Mouse (Mus musculus) cerebellum, postnatal 14 days (tissue): Measurements from ENCODE around the gene Cacfd1.

Experiments used
- DNase-seq, 2 experiments: peaks; one replicate each; pipeline ENCODE4 v3.0.0; 2021; ENCODE audit warnings: mixed read lengths in 2 of 2

Cacfd1 gene

DNA sequence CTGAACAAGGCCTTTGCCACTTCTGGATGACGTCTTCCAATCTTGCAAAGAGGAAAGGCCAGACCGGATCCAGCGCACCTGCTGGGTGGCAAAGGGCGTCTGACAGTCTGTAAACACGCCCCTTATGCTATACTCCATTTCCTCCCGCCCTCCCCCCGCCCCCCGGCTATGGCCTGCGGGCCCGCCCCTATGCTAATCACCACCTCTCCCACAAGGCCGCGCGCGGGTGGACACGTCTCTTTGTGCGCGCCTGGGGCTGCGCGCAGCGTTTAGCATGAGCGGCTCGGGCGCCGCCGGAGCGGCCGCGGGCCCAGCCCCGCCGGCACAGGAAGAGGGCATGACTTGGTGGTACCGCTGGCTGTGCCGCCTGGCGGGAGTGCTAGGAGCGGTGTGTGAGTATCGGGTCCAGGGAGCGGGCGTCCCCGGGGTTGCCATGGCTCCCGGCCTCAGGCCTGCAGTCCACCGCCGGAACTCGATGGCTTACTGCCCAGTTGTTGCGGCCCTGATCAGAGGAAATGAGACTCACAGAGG is at the start of gene Cacfd1:
TSS of gene Cacfd1 (plus strand) at position 213 of the 531 bp plus-strand sequence.
- peak; percentile 88 to 89 for DNase-seq

DNA sequence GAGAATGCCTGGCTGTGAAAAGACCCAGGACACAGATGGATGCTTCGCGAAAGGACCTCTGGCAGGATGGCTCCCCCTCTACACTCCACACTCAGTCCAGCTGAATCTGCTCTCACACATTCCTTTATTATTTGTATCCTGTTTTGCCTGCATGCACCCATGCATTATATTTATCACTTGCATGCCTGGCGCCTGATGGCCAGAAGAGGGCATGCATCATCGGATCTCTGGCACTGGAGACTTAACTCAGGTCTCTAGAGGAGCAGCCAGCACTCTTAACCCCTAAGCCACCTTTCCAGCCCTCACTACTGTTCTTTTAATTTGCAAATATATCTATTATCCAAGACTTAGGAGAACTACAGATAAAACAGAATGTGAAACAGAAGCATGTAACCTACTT is 49.0 kb upstream of the Cacfd1 start:
- DNase-seq = peak; percentile 41

DNA sequence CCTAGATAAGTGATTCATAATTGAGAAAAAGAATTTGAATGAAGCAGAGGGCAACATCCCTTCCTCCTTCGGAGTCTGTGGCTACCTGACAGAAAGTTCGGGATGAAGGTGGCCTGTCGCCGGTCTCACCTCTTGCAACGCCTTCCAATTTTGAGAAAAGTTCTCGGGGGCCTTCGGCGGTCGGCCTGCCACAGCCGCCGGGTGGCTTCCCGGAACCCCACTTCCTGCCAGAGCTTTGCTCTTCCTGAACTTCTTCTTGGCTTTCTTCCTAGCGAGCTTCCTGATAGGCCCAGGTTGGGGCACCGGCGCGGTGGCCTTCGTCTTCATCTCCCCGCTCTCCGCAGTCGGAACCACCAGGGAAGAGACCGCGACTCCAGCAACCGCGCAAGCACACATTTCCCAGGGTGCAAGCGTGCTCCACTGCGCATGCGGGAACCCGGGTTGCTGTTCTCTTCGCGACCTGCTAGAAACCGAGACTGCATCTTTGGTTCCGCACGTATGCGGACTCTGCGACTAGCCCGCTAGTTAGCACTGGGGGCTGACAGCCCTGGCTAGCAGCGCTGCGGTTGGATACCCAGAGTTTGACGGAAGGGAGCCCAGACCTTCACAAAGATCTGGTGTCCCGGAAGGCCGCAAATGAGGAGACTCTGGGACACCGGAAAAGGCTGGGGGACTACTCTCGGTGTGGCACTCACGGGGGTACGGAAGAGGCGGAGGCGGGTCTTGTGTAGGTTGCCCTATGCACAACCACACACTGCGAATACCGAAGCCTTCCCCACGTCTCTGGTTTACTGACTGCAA is 45.6 kb upstream of the Cacfd1 start, which contains the start of gene Rexo4:
TSS of gene Rexo4 (minus strand) at position 464 of the 801 bp plus-strand sequence.
- DNase-seq = peak; percentile 96 to 97

DNA sequence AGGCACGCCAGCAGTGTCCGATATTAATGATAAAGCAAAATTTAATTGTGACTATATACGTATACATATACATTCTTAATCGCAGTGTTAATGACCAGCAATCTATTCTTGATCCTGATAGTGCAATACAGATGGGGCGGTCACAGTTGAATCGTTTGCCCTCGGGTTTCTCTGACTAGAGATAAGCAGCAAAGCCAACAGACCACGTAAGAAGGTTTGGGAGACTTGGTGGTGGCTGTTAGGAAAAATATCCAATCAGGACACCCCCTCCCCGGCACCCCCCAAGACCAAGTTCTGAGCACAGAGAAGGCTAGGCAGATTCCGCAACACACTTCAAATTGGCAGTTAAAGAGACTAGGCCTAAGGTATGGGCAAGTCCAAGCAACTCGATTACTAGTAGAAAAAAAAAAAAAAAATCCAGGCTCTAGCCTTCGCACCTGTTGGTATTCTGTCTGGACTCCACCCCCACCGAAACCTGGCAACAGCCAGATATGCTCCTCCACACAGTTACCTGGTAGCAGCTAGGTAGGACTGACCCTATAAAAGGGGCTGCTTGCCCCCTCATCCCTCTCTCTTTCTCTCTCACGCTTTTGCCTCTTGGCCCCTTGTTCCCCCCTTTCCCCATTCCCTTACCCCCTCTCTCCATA is 44.9 kb upstream of the Cacfd1 start:
- DNase-seq = peak; percentile 18 to 27

DNA sequence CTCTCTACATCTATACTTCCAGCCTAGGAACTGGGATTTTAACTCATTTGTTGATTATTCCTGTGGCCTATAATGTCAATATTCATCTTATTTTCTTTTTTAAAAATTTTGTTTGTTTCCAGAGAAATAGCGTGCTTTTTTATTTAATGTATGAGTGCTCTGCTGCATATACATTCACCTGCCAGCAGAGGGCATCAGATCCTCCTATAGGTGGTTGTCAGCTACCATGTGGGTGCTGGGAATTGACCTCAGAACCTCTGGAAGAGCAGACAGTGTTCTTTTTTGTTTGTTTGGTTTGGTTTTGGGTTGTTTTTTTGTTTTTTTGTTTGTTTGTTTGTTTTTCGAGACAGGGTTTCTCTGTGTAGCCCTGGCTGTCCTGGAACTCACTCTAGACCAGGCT is 42.5 kb upstream of the Cacfd1 start:
- no peak for DNase-seq

DNA sequence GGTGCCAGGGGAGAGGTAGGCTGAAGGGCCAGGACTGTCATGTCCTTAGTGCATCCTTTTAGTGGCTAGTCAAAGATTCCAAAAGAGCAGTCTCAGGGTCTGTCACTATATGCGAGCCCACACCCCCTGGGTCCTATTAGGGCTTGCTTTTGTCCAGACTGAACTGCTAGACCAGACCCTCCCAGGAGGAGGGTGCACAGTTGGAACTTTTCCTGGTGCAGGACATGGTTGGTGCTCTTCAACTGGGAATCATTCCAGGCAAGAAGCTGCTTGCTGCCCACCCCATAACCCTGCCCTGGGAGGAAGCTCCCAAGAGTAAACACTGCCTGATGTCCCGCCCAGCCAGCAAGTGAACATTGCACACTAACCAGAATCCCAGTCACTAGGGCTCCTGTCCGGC is 36.6 kb upstream of the Cacfd1 start, which contains the start of gene Adamts13:
TSS of gene Adamts13 (plus strand) at position 301 of the 400 bp plus-strand sequence.
- DNase-seq = no peak

DNA sequence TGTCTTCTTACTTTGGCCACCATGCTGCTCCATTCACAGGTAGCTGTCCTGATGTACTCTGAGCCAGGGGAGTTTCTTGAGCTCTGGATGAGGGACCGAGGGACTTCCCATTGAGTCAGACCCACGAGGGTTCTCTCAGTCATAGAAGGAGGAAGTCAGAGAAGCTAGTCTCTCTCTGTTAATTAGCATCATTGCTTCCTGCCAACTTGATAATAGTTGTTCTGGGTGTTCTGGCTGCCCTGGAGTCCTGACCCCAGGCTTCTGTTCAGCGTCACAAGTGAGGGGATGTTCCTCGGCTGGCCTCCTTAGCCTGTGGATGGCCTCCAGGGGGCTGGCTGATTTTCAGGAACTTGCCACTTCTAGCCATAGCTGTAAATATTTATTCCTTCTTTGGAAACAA is 35.8 kb upstream of the Cacfd1 start:
- no peak for DNase-seq

DNA sequence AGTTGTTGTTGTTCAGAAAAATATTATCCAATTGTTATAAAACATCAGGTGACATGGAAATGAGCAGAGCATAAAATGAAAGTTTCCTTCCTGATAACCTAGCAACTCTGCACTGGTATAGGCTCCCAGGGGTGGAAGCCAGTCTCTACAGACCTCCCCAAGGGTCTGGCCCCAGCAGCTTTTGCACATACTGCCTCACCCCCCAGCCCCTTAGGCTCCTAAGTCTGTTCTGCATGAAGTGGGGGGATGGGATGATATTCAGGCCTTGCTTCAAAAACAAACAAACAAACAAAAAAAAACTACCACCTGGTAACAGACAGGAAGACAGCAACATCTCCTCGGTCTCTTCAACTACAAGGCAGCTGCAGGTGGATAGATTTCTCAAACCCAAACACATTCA is 29.4 kb upstream of the Cacfd1 start:
- DNase-seq = no peak

DNA sequence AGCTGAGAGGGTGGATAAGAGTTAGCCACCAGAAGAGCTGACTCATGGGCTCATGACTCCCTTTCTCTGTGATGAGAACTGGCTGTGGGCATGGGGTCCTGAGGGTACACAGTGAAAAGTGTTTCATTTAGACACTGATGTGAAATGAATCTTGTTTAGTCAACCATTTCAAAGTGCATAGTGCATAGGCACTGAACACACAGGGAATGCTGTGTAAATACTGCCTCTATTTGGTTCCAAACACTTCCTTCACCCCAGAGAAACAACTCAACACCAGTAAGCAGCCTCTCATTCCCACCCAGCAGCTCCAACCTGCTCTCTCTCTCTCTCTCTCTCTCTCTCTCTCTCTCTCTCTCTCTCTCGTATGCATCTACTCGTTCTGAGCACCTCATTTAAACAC is 25.5 kb upstream of the Cacfd1 start:
- no peak for DNase-seq

DNA sequence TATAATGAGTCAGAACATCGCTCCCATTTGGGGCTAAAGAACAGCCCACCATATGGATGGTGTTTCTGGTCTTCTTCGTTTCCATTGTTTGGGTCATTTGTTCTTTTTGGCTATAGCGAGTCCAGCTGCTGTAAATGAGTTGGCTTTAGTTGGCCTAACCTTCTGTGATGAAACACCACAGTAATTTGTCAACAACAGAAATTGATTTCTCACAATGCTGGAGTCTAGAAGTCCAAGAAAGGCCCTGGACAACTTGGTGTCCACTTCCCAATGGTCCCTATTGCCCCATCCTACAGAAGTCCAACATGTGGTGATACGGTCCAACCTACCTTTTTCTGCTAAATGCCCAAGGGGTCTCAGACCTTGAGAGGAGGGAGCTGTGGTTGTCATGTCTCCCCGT is 25.1 kb upstream of the Cacfd1 start:
- DNase-seq = no peak

DNA sequence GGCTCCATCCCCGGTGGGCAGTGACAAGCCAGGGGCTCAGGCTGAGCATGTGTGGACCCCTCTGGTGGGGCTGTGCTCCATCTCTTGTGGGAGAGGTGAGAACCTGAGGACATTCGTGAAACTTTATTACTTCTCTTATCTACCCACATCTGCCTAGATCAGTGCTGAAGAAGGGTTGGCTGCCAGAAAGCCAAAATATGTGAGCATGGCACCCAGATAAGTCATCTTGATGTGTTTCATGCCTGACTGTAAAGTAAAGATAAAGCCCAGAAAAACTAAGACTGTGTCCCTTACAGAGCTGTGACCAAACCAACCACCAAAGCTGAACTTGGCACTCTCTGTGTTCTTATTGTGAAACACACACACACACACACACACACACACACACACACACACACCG is 15.8 kb upstream of the Cacfd1 start:
- DNase-seq = no peak

DNA sequence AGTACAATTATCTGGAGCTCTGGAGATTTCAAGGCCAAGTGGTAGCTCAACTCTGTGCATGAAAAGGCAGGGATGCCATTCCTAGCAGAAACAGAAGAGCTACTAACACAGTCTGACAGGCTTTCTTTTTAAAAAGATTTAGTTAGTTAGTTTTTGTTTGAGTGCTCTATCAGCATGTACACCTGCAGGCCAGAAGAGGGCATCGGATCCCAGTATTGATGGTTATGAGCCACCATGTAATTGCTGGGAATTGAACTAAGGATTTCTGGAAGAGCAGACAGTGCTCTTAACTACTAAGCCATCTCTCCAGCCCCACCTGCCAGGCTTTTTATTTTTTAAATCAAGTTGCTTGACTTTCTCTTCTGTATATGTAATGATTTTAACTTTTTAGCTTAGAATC is 12.2 kb upstream of the Cacfd1 start:
- DNase-seq = no peak

DNA sequence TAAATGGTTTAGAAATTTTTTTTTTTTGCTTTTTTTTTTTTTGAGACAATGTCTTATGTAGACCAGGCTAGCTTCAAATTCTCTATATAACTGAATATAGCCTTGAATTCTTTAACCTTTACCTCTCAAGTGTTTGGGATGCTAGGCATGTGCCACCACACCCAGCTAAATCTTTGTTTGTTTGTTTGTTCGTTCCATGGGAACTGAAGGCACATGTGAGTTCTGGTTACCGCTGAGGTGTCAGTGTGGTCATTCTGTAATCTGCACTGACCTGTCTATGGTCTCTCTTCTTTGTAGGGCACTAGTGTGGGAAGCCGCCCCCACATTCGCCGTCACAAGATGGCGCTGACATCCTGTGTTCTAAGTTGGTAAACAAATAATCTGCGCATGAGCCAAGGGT is 11.7 kb upstream of the Cacfd1 start:
- no peak for DNase-seq

DNA sequence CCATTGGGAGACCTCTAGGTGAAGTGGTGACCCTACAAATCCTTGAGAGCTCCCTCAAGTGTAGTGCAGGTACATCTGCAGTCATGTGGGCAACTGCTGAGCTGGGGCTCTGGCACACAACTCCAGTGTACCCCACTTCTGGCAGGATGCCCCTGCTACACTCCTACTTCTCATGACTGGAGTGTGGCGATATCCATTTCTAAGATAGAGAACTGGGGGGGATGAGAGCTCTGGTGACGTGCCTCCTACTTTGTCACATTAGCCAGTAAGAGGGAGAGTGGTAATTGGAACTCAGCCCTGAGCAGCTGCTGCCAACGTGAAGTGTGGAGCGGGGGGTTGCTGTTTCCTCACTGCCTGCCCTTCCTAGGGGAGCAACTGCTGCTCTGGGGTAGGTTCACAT is 3.5 kb upstream of the Cacfd1 start:
- DNase-seq = no peak

DNA sequence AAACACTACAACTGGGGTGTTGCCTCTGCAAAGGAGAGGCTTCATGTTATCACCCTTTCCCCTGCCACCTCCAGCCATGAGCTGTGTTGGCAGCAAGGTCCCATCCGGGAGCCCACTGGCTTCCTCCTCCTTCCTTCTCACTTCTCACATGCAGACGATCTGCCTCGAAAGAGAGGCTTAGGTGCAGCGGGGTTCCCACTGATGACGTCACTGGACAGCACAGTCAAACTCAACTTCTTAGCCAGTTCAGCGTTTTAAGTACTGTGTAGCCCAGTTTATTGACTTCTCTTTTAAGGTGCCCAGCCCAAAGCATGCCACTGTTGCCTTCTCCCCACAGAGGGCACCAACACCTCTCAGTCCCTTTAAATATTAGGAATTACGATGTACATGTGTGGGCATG is 2.0 kb upstream of the Cacfd1 start:
- DNase-seq = no peak

DNA sequence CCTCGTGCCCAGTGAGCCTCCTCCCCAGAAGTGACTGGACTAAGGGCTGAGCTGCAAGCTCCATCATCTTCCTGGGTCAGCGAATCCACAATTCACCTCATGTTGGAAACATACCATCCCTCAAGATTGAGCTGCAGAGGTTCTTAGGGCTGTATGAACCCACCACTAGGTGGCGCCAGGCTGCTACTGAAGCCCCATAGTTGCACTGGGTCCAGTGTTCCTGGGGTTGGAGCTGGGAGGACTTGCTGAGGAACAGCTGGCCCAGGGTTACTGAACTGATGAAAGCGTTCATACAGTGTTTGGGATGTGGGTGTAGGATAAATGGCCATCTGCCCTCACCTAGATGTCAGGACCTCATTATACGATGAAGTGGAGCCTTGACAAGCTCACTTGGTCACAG is 8.1 kb downstream of the Cacfd1 start:
- DNase-seq = peak; percentile 83 to 89

DNA sequence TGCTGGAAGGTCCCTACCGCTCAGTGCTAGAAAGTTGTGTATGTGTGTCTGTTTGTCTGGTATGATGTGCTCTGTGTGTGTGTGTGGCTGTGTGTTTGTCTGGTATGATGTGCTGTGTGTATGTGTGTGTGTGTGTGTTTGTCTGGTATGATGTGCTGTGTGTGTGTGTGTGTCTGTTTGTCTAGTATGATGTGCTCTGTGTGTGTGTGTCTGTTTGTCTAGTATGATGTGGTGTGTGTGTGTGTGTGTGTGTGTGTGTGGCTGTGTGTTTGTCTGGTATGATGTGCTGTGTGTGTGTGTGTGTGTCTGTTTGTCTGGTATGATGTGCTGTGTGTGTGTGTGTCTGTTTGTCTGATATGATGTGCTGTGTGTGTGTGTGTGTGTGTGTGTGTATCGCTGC is 9.8 kb downstream of the Cacfd1 start:
- no peak for DNase-seq

DNA sequence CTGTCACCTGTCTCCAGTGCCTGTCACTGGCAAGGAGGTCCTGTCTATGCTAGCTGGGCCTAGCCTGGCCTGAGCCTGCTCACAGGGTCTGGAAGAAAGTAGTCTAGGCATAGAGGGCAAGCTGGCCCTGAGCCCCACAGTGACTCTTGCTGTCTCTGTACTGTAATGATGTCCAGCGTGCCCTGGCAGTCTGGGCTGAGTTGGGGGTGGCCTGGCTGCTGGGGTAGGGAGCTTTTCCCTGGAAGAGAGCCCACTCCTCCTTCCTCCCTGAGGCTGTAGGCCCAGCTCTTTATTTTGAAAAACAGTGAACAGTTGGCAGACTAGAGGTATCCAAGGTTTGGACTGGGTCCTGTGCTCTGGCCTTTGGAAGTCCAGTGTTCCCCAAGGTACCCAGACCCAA is 11.4 kb downstream of the Cacfd1 start:
- no peak for DNase-seq

DNA sequence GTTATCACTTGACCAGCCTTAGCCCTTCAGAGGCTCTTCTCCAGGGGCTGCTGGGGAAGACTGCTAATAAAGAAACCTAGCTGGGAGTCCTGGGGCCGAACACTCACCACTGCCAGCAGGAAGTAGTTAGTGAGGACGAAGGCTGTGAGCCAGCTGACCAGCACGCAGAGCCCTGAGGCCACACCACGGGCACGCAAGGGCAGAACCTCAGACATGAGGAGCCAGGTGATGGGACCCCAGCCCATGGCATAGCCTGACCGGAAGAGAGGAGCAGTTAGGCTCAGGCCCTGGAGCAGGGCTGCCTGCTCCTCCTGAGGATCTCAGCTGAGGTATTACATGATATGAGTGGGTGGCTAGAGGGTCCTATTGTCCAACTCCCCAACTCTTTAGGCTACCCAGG is 12.9 kb downstream of the Cacfd1 start:
- DNase-seq = no peak

DNA sequence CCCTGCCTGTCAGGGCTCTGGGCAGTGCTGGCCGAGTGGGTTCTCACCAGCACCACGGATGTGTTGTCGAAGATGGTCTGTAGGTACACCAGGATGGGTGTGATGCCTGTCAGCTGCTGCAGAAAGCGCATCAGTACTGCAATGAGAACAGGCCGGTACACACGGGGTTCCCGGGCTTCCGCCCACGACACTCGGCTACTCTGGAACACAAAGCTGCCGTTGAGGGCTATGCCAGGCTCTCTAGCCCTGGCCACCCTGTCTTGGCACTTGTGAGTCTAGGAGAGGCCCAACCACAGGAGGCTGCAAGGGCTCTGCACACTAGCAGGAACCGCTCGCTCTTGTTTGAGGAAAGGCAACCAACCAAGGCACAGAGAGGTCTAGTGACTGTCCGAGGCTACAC is 14.4 kb downstream of the Cacfd1 start:
- no peak for DNase-seq

DNA sequence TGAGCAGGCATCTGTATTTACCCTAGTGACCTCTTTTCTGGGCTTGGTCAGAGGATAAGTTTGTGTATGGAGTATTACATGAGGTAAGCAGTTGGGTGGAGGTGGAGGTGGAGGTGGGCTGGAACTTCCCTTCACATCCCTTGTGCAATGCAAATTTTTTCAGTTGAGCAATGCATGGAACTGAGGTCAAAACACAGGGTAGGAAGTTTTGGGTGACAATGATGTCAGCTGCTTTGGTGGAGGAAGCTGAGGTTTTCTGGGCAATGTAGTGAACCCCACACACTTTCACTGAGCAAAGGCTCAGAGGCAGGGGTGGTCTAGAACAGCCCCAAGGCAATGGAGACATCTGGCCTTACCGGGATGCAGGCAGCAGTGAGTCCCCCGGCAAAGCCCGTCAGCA is 15.8 kb downstream of the Cacfd1 start:
- DNase-seq = no peak

DNA sequence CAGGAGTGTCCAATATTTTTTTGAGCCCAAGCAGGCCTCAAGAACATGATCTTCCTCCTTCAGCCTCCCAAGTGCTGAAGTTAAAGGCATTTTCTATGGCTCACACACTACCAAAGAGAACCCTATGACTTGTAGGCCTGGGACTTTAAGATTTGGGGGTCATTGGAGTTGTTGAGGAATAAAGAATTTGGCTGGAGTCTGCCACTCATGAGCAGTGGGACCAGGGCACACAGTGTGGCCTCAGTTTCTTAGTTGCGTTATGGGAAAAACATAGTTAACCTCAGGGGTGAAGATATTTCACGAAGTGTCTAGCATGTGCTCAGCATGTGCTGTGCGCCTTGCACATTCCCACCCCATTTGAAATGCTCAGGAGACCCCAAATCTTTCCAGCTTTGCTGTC is 16.6 kb downstream of the Cacfd1 start:
- no peak for DNase-seq

DNA sequence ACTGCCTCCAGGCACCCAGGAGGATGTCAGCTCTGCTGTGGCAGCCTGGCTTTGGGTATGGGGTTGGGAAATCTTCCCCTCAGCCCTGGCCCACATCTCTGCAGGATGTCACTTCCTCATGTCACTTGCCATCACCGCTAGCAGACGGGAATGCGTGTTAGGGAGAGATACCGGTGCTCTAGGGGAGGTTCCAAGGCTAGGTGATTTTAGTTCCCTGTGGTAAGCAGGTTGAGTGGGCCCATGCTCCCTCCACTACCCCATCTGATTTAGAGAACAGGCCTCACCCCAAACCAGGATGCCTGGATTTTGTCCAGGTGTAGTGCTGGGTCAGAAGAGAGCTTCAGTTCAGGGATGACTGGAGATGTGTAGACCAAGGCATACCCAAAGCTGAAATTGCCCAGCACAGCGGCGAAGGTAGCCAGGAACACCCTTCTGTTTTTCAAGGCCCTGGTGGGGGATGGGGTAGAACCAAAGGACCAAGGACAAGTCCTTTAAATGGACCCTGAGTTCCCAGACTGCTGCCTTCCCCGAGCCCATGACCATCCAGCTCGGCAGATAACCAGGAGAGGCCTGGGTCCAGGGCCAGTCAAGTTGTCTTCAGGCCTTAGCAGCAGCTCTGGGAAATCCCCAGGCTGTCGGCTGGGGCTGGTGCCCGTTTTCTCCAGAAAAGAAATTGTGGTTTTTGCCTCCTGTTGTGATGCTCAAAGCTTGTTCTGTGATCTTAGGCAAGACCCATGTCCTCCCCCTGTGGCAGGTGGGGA is 17.3 kb downstream of the Cacfd1 start:
- peak; percentile 59 to 64 for DNase-seq
